Mouse (Mus musculus) hindbrain, embryonic 11.5 days (tissue): Measurements from ENCODE around the gene Tti1. TPM values are rescaled to one million over a fixed set of nuclear protein-coding genes. Genes with fewer than 3 reads are reported as not detected.

Source experiments
- ATAC-seq: fragments of 200-750 bp; cut with Nextera tagmentation; 2 replicates; pipeline ENCODE4 v1.8.0; 2017; ENCODE audit warnings: mild to moderate bottlenecking, moderate TSS enrichment, moderate library complexity; ENCODE audit not compliant: low FRiP score
- DNase-seq: peaks from one replicate; pipeline ENCODE4 v3.0.0-alpha.2; 2015; ENCODE audit warnings: low spot score
- H3K27ac ChIP-seq: fragments of 300-500 bp; sonication (generic); 2 replicates; pipeline ENCODE4 v1.5.1; 2014; ENCODE audit warnings: mild to moderate bottlenecking, low read depth, low read length
- H3K27me3 ChIP-seq: fragments of 300-500 bp; sonication (generic); 2 replicates; pipeline ENCODE4 v1.6.1; 2014; ENCODE audit warnings: mild to moderate bottlenecking, low read length, moderate library complexity, mixed read lengths; ENCODE audit not compliant: control insufficient read depth, insufficient read depth
- H3K36me3 ChIP-seq: fragments of 300-500 bp; sonication (generic); 2 replicates; pipeline ENCODE4 v1.6.1; 2014; ENCODE audit warnings: mild to moderate bottlenecking, low read length, moderate library complexity, mixed read lengths; ENCODE audit not compliant: control insufficient read depth, insufficient read depth
- H3K4me1 ChIP-seq: fragments of 300-500 bp; sonication (generic); replicated peaks from 2 replicates; pipeline ENCODE4 v1.6.1; 2014; ENCODE audit warnings: low read length, mixed read lengths; ENCODE audit not compliant: control insufficient read depth, insufficient read depth
- H3K4me2 ChIP-seq: fragments of 300-500 bp; sonication (generic); replicated peaks from 2 replicates; pipeline ENCODE4 v1.6.1; 2014; ENCODE audit warnings: mild to moderate bottlenecking, low read depth, low read length
- H3K4me3 ChIP-seq: fragments of 300-500 bp; sonication (generic); 2 replicates; pipeline ENCODE4 v1.5.1; 2014; ENCODE audit warnings: low read depth, low read length
- H3K9ac ChIP-seq: fragments of 300-500 bp; sonication (generic); 2 replicates; pipeline ENCODE4 v1.6.1; 2014; ENCODE audit warnings: low read depth, low read length
- H3K9me3 ChIP-seq: fragments of 300-500 bp; sonication (generic); 2 replicates; pipeline ENCODE4 v1.6.1; 2016; ENCODE audit warnings: low read length; ENCODE audit not compliant: control insufficient read depth
- WGBS: fragments of 180-500 bp; shearing (Covaris S2); extraction: QIAGEN DNeasy Blood & Tissue Kit; methylation state at CpG from one replicate; pipeline ENCODE4 v1.1.7; 2014; 5-methylcytosine and 5-hydroxymethylcytosine counted together
- polyA plus RNA-seq: library from polyadenylated mRNA; unstranded; fragments of >200 nt; fragmentation: Nextera tagmentation; extraction: Ambion mirVana; gene quantifications from 2 replicates; pipeline ENCODE4 v1.2.1, GENCODE M21; 2014

The Tti1 gene
- polyA plus RNA-seq, result 21.9 and 22.7 TPM in 2 replicates

DNA sequence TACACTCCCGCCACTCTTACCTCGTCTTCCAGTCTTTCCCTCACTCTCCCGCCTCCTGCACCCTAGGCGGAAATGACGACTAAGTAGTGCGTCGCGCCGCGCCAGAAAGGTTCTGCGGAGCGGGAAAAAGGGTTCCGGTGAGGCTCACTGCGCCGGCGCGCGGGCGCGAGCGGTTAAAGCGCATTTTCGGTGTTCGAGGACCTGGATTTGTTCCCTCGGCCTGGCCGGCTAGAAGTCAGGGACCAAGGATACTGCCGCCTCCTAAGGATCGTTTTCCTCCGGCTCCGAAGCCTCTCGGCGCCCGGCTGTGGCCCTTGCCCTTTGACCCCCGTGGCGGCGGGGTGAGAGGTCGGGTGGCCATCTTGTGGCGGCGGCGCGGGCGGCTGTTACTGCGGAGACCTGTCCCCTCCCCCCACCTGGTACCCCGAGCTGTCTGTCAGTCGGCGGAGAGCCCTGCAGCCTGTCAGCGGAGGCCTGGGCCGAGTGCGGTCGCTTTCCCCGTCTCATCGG, at the start of gene Tti1, which contains the start of gene Rprd1b:
TSS of gene Tti1 (minus strand) at position 80 of the 510 bp plus-strand sequence.
TSS of gene Rprd1b (plus strand) at position 144 of the 510 bp plus-strand sequence.
- H3K4me3 ChIP-seq, result peak within 1 kb of the TSS; percentile 84
- H3K9ac ChIP-seq, result peak within 1 kb of the TSS; percentile 95
- peak; percentile 98 for DNase-seq
- peaks cover 4% of the 10 kb centered on the region for H3K4me1 ChIP-seq
- H3K9me3 ChIP-seq, result no peaks in the 10 kb centered on the region
- ATAC-seq, result peak; percentile 95
- H3K4me2 ChIP-seq, result peak within 1 kb of the TSS; percentile 80
- WGBS, result under 1% methylated on average over 52 of the region's 52 CpGs
- H3K27ac ChIP-seq, result peak within 1 kb of the TSS; percentile 86
- no peaks in the 10 kb centered on the region for H3K27me3 ChIP-seq
- H3K36me3 ChIP-seq, result no peaks in the 10 kb centered on the region

DNA sequence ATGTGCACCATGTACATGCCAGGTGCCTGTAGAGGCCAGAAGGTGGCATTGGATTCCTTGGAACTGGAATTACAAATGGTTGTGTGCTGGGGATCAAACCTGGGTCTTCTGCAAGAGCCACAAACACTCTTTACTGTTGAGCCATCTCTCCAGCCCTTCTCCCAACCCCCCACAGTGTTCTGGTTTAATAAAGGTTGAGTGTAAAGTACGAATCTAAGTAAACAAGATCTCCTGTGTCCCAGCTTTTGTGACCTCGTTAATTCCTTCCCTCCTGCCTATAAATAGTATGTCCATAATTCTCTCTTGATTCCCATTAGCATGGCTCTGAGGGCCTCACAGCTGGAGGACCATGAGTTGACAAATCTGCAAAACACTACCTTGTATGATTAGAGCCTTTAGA, 49.7 kb upstream of the Tti1 start:
- DNase-seq (no peak), ATAC-seq (no peak)
- H3K4me3 ChIP-seq, result no peak overlapping the region
- H3K36me3 ChIP-seq, result peaks cover 3% of the 10 kb centered on the region; the same call in 1 of the 2 replicates
- no peak overlapping the region for H3K27ac ChIP-seq
- no peaks in the 10 kb centered on the region for H3K9me3 ChIP-seq
- no peaks in the 10 kb centered on the region for H3K27me3 ChIP-seq
- no peaks in the 10 kb centered on the region for H3K4me1 ChIP-seq
- no peak overlapping the region for H3K9ac ChIP-seq
- WGBS, result 82% methylated on average over 2 of the region's 2 CpGs
- no peak overlapping the region for H3K4me2 ChIP-seq

DNA sequence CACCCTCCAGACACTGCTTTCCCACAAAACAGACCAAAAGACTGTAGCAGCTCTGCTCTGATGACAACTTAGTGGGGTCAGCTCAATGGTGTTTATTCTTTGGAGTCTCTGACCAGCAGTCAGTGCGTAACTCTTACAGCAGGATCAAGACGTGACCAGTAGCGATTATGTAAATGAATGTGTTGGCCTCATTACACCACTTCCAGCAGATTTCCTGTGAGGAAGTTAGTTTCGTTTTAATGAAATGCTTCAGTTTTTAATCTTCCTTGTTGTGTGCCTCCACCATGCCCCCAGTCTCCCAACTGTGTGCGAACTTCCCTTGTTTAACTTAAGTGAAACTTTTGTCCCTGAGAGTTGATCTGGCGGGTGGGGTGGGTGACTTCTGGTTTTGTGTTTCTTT, 48.5 kb upstream of the Tti1 start:
- WGBS, result 88% methylated on average over 6 of the region's 6 CpGs
- Histone ChIP-seq H3K27ac (no peak overlapping the region), H3K4me1 (no peaks in the 10 kb centered on the region), H3K4me3 (no peak overlapping the region), H3K27me3 (no peaks in the 10 kb centered on the region), H3K9me3 (no peaks in the 10 kb centered on the region), H3K9ac (no peak overlapping the region), H3K4me2 (no peak overlapping the region), H3K36me3 (peaks cover 3% of the 10 kb centered on the region; the same call in 1 of the 2 replicates)
- DNase-seq, result no peak
- no peak for ATAC-seq

DNA sequence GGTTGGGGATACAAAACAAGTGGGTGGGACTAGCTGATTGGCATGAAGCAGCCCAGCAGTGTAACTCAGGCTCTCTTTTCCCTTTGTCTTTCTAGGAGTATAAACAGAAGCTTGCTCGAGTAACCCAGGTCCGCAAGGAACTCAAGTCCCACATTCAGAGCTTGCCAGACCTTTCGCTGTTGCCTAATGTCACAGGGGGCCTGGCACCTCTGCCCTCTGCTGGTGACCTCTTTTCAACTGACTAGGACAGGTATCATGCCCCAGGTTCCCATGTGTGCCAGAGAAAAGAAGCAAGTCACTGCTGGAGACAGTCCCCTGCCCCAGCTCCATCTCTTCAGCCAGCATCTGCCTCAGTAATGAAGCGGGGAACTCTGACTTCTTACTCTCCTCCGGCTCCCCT, 46.6 kb upstream of the Tti1 start:
- DNase-seq, result no peak
- 93% methylated on average over 5 of the region's 5 CpGs for WGBS
- Histone ChIP-seq H3K27me3 (no peaks in the 10 kb centered on the region), H3K9me3 (no peaks in the 10 kb centered on the region), H3K4me2 (no peak overlapping the region), H3K27ac (no peak overlapping the region), H3K4me3 (no peak overlapping the region), H3K9ac (no peak overlapping the region), H3K4me1 (no peaks in the 10 kb centered on the region), H3K36me3 (peaks cover 5% of the 10 kb centered on the region; the same call in 1 of the 2 replicates)
- no peak for ATAC-seq

DNA sequence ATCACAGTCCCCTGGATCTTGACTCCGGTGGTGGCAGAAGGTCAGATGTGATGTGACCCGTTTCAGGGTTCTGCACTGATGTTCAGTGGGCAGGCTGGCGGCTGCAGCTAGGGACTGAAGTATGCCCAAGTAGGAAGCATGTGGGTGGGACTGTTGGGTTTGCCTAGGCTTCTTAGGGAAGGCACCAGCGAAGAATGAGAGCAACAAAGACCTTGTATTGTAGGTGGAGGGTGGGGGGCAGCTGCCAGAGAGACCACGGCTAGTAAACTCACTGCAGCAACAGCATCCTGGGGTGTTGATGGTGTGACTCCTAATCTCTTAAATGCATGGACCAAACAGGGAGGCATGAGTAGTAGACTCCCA, 43.4 kb upstream of the Tti1 start:
- Histone ChIP-seq H3K4me3 (no peak overlapping the region), H3K9ac (no peak overlapping the region), H3K27ac (no peak overlapping the region), H3K27me3 (no peaks in the 10 kb centered on the region), H3K9me3 (no peaks in the 10 kb centered on the region), H3K4me1 (no peaks in the 10 kb centered on the region), H3K36me3 (peaks cover 5% of the 10 kb centered on the region; the same call in 1 of the 2 replicates), H3K4me2 (no peak overlapping the region)
- WGBS, result 93% methylated on average over 5 of the region's 5 CpGs
- DNase-seq, result no peak
- no peak for ATAC-seq

DNA sequence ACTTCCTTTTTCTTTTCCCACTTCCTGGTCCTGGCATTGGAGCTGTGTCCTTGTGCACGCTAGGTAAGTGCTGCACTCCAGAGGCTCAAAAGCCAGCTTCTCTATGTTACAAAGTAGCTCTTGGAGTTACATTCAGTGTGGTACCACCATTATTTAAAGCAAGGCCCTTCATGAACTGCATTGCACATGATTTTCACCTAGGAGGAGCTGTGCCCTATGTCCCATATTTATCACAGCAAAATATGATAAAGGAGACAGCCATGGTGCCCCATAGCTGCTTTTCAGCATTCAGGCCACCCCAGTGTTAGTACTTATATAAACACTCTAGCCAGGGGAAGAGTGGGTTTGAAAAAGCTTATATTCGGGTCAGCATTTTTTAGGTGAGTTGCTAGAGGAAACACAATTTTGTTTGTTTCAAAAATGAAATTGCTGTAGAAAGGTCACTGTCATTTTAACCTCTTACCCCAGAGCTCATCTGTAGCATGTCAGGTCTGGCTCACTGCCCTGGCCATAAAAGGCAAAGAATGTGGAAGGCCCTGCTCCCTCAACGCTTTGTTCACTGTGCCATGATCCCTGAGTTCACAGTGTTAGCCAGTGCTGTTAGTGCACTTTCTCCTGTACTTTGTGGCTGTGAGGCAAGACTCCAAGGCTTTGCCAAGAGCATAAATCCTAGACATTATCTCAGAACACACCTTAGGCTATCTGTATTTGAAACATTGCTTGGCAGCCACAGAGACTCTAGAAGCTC, 42.8 kb upstream of the Tti1 start:
- ATAC-seq, result no peak
- Histone ChIP-seq H3K9ac (no peak overlapping the region), H3K36me3 (peaks cover 5% of the 10 kb centered on the region; the same call in 1 of the 2 replicates), H3K27ac (no peak overlapping the region), H3K4me1 (no peaks in the 10 kb centered on the region; the same call in 1 of the 2 replicates), H3K9me3 (no peaks in the 10 kb centered on the region), H3K27me3 (no peaks in the 10 kb centered on the region), H3K4me3 (no peak overlapping the region), H3K4me2 (no peak overlapping the region)
- 77% methylated on average over 3 of the region's 3 CpGs for WGBS
- no peak for DNase-seq

DNA sequence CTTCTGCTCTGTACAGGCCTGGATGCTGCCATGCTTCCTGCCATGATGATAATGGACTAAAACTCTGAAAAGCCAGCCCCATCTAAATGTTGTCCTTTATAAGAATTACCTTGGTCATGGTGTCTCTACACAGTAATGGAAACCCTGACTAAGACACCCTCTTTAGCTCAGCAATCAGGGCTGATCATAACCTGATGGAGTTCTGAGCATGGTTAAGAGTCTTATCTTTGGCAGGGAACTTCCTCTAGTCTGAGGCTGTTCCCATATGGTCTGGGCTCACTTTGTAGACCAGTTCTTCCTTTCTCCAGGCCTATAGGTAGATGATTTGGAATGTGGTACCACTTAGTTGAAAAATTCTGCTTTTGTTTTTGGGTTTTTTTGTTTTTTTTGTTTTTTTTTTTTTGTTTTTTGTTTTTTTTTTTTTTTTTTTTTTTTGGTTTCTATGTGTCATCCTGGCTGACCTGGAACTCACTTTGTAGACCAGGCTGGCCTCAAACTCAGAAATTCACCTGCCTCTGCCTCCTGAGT, 40.3 kb upstream of the Tti1 start:
- Histone ChIP-seq H3K36me3 (0 out of 2 replicates have a peak, but pooled peaks cover 5% of the 10 kb centered on the region), H3K9ac (no peak overlapping the region), H3K27me3 (no peaks in the 10 kb centered on the region), H3K4me3 (no peak overlapping the region), H3K4me1 (no peaks in the 10 kb centered on the region; the same call in 1 of the 2 replicates), H3K4me2 (no peak overlapping the region), H3K27ac (no peak overlapping the region), H3K9me3 (no peaks in the 10 kb centered on the region)
- DNase-seq (no peak), ATAC-seq (no peak)

DNA sequence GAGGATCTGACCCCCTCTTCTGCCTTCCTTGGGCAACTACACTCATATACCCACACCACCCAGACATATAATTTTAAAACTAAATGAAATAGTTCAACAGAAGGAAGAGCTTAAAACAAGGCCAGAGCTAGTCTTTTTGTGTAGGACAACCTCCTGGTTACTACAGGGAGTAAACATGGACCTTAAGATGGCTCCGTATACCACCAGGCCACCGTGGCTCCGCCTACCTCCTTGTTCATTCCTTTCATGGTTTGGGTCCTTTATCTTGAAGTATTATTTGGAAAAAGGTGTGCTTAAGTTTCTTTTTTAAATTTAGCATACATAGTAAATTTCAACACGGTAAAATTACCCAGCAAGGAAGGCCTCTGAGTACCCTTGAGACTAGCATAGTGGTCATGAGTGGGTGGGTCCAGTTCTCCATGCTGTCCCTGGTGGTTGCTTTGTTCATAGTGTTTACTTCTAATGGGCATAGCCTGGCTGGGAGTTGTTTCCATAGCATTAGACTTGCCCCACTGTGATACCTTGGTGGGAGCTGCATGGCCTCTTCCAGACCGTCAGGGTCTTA, 39.1 kb upstream of the Tti1 start:
- 95% methylated on average over 5 of the region's 5 CpGs for WGBS
- no peak overlapping the region for H3K4me3 ChIP-seq
- no peak overlapping the region for H3K27ac ChIP-seq
- H3K4me1 ChIP-seq, result no peaks in the 10 kb centered on the region; the same call in 1 of the 2 replicates
- DNase-seq (no peak), ATAC-seq (no peak)
- no peaks in the 10 kb centered on the region for H3K9me3 ChIP-seq
- no peak overlapping the region for H3K4me2 ChIP-seq
- no peaks in the 10 kb centered on the region for H3K27me3 ChIP-seq
- H3K36me3 ChIP-seq, result 0 out of 2 replicates have a peak, but pooled peaks cover 3% of the 10 kb centered on the region
- no peak overlapping the region for H3K9ac ChIP-seq
